Mouse (Mus musculus) cerebellum, adult 2 months (tissue): ENCODE results near the gene Tpgs1.

Experiments used
- CTCF ChIP-seq: fragments of 200-500 bp; IDR thresholded peaks from 2 replicates; pipeline ENCODE4 v1.5.1; 2011; ENCODE audit warnings: low read depth, mild to moderate bottlenecking, control low read depth, low read length, moderate library complexity, borderline replicate concordance; ENCODE audit not compliant: insufficient read depth
- POLR2A ChIP-seq: fragments of 200-500 bp; IDR thresholded peaks from 2 replicates; pipeline ENCODE4 v1.6.1; 2011; ENCODE audit warnings: low read length, control low read depth, borderline replicate concordance; ENCODE audit not compliant: insufficient read depth

DNA sequence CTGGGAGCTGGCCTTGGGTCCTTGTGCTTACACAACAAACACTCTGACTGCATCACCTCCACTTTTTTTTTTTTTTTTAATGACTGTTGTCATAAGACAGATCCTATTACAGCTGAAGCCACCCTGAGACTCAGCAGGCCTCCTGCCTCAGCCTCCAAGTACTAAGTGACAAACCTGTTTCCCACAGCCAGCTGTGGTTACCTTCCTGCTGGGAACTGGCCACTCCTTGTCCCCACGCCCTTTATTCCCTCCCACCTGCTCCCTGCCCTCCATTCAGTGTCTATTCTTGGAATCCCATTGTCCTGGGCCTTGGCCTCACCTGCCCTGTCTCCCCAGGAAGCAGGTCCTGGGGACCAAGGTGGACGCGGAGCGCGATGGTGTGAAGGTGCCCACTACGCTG, 18.3 kb downstream of the Tpgs1 start:
- TF ChIP-seq CTCF (no peak), POLR2A (no peak)
